25 mouse cellular contexts compared by ENCODE assay signal in the genomic region with DNA sequence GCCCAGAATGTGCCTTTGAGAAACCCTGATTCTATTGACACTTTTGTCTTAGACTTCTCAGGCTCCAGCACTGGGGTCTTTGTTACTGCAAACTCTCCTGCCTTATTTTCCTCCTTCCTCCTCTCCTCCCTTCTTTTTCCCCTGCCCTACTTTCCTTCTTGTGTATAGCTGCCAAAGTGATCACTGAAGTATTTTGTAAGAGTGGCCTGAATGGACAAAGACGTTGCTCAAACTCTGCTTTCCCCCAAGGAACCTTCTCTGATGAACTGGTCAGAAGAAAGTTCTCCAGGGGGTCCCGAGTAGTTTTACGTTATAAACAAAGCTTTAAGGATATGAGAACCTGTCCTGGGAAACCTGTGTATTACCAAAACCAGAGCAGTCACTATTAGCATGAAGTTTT. TPM values are rescaled to one million over a fixed set of nuclear protein-coding genes. Genes with fewer than 3 reads are reported as not detected.
DNase-seq lines count a peak whose midpoint lies in the region; TF ChIP-seq lines count a peak whose summit lies in the region.
"Had no signal": no experiment of that assay in that cellular context is flagged by ENCODE, and none has a peak within 500 bp of the region (broad histone marks: within the 10 kb centered on the region; RNA-seq: fewer than 3 reads in every experiment).

No protein-coding gene starts in this region.

- peak overlapping the region; percentile 32; the same call in 1 of the 2 replicates for H3K27ac ChIP-seq in gastrocnemius, adult 2 months
- peak overlapping the region; percentile 93 for H3K27ac ChIP-seq in layer of hippocampus, adult 2 months
- H3K27ac ChIP-seq: embryonic facial prominence, embryonic 13.5 days; embryonic facial prominence, embryonic 15.5 days; forebrain, embryonic 10.5 days; forebrain, embryonic 12.5 days had no signal

- no peak overlapping the region for H3K4me3 ChIP-seq in gastrocnemius, adult 2 months
- no peak overlapping the region for H3K4me3 ChIP-seq in layer of hippocampus, adult 2 months
- H3K4me3 ChIP-seq: embryonic facial prominence, embryonic 13.5 days; embryonic facial prominence, embryonic 15.5 days; erythroblast, embryonic 14.5 days; forebrain, embryonic 10.5 days; forebrain, embryonic 12.5 days had no signal

- TF ChIP-seq CTCF in gastrocnemius, adult 2 months (IDR thresholded peaks at IDR 0.05): no peak
- TF ChIP-seq CTCF in layer of hippocampus, adult 2 months (conservative IDR thresholded peaks at IDR 0.05): no peak

- no peak for DNase-seq in gastrocnemius, adult 2 months
- DNase-seq in gastrocnemius, adult 18-20 months (ENCODE audit: low spot score): no peak
- DNase-seq in layer of hippocampus, adult 2 months (ENCODE audit: low spot score in 2 of 2): no peak
- DNase-seq in layer of hippocampus, adult 9-10 months (ENCODE audit: low spot score): no peak
- peak; percentile 70 for DNase-seq in adipocyte (ENCODE audit: low spot score)
- no peak for DNase-seq in kidney, postnatal 10 days
- DNase-seq: adrenal gland, adult 8-10 months; adrenal gland, postnatal 14 days; adrenal gland, postnatal 36 days; B cell, adult 2 months; cerebellum, adult 11 months; cerebellum, adult 18-20 months; cerebellum, adult 8-10 months; cerebellum, adult 9-11 months; cerebellum, postnatal 14 days; cerebellum, postnatal 36 days; embryo, embryonic 11 days had no signal

- intact Hi-C loops in gastrocnemius, adult 2 months (cut with DNase I): loop anchor here (5.0 to 10.0 kb wide), 3 partner anchors 85 to 182 kb away; no protein-coding TSS in a partner anchor

RNA-seq across cellular contexts. Expression of a gene that starts 3.6 kb away (rescaled TPM):
- total RNA-seq in gastrocnemius, adult 2 months (2021): 1 to 10 TPM; 5.7 to 6.1 TPM
- total RNA-seq in gastrocnemius, adult 18-20 months (2021): 1 to 10 TPM; 3.3 to 7.9 TPM
- 10 to 100 TPM; 52.6 to 68.0 TPM for total RNA-seq in layer of hippocampus, adult 2 months (2021)
- total RNA-seq: G1E had no signal

RNA-seq across cellular contexts. Expression of a gene that starts 49.1 kb away (rescaled TPM):
- not detected for total RNA-seq in gastrocnemius, adult 2 months (2021)
- total RNA-seq in gastrocnemius, adult 18-20 months (2021): not detected
- not detected for total RNA-seq in layer of hippocampus, adult 2 months (2021)
- total RNA-seq: adrenal gland, adult 8-10 months; adrenal gland, postnatal 14 days; adrenal gland, postnatal 36 days; CH12.LX; common myeloid progenitor, adult 5-6 weeks had no signal

Comparison
In these comparisons a context has a peak if more than half of its experiments do, and no peak if none do; other contexts are left out.
1. RNA of a gene that starts 3.6 kb away (total RNA-seq): 52.6 to 68.0 TPM in layer of hippocampus, adult 2 months; 3.3 to 7.9 TPM in gastrocnemius, adult 18-20 months and 5.7 to 6.1 TPM in gastrocnemius, adult 2 months; every median in the first group is over 4 times any median in the second.